Mouse (Mus musculus): ENCODE measurements around the gene Gm21616.
"Not testable (repeated sequence)": the region's sequence is repeated elsewhere in the genome, so short reads cannot be mapped to it uniquely, and the experiment has no call there.

Gm21616 gene
- long read RNA-seq, experiment 1: 0 reads
- long read RNA-seq, experiment 2: 0 reads

GRCm38 (mm10) chrX:125435242-125435641 is at the start of gene Gm21616:
Gene Gm21616 (plus strand): TSS chrX:125435542.
- intact Hi-C loops (cut with DNase I): not testable (repeated sequence)

Measured in adrenal gland (tissue).